Mouse (Mus musculus): ENCODE measurements around the gene Vmn1r158.
"Not testable (repeated sequence)": the region's sequence is repeated elsewhere in the genome, so short reads cannot be mapped to it uniquely, and the experiment has no call there.

Gene Vmn1r158

DNA sequence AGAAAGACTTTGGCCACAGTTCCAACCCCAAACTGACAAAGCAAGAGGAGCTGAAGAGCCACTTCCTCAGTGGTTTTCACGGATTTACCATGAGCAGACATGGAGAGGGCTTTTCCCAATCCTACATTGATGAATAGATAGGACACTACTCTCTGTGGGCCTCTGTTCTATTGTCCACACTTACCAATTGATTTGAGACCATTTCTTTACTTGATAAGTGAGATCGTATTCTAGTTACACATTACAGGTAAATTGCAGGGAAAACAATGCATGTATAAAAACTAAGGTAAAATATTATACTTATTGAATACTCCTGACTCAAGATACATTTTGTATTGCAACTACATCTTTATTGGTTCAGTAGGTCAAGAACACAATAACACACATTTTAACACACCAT lies at the start of gene Vmn1r158:
Gene Vmn1r158 (minus strand): TSS at position 101 of the 400 bp plus-strand sequence.
- not testable (repeated sequence) for DNase-seq

DNA sequence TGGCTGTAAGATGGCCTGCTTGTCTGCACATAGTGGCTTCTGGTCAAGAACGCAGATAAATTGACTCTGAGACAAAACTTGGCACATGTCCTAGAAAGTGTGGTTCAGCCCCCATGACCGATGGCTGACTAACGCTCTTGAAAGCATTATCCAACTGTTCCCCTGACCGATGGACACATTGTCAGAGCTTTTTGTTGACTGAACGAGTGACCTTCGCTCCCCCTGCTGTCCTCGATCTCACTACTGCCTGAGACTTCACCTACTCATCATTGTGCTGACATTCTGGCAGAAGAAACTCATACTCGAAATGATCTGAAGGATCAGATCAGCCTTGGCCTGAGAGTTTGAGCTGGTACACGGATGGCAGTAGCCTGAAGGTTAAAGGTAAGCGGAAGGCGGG lies 14.6 kb downstream of the Vmn1r158 start:
- not testable (repeated sequence) for DNase-seq

DNA sequence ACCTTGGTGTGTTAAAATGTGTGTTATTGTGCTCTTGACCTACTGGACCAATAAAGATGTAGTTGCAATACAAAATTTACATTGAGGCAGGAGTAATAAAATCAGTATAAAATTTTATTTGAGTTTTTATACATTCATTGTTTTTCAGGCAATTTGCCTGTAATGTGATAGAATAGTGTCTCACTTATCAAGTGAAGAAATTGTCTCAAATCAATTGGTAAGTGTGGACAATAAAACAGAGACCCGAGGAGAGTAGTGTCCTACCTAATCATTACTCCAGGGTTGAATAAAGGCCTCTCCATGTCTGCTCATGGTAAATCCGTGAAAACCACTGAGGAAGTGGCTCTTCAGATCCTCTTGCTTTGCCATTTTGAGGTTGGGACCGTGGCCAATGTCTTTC lies 29.2 kb downstream of the Vmn1r158 start, which contains the start of gene Vmn1r157:
Gene Vmn1r157 (plus strand): TSS at position 301 of the 400 bp plus-strand sequence.
- DNase-seq = not testable (repeated sequence)
